Mouse (Mus musculus): Measurements from ENCODE around the gene Rab13.

- TF ChIP-seq CTCF (IDR thresholded peaks at IDR 0.05; ENCODE audit: low read depth) (no peak), EP300 (IDR thresholded peaks at IDR 0.05; ENCODE audit: low read depth) (no peak)
Observed at GRCm38 (mm10) chr3:90202884-90203283, 10.6 kb upstream of the Rab13 start.

Measured in liver, embryonic 14.5 days (tissue).